Mouse (Mus musculus): ENCODE data around the gene Bckdhb. TPM values are rescaled to one million over a fixed set of nuclear protein-coding genes. Genes with fewer than 3 reads are reported as not detected.
"Not testable (repeated sequence)": the region's sequence is repeated elsewhere in the genome, so short reads cannot be mapped to it uniquely, and the experiment has no call there.

Gene Bckdhb
- polyA plus RNA-seq, 1 experiment from 2014 or later = 62.1 TPM

DNA sequence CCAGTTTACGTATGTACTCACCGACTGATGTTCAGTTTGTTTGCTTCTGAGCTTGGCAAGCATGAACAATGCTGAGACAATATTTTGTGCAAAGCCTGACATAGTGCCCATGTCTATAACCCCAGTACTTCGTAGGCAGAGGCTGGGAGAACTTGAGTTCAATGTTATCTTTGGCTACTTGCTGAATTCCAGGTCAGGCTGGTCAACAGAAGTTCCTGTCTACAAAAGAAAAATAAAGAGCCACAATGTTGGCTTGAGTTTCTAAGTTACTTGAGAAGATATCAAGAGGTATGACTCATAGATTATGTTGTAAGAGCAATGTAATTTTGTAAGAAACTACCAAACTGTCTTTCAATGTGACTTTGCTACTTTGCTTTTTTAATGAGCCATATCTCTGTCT lies 2.9 kb upstream of the Bckdhb start:
- Histone ChIP-seq H3K36me3 (no peaks in the 10 kb centered on the region), H3K9me3 (no peaks in the 10 kb centered on the region), H3K9ac (replicated peaks) (no peak overlapping the region), H3K4me1 (replicated peaks) (peaks cover 5% of the 10 kb centered on the region), H3K4me2 (no peak overlapping the region), H3K27ac (no peak overlapping the region), H3K27me3 (no peaks in the 10 kb centered on the region), H3K4me3 (replicated peaks) (no peak overlapping the region)
- WGBS = 79% methylated on average over 3 of the region's 3 CpGs
- ATAC-seq (ENCODE audit: insufficient number of reproducible peaks, insufficient read depth, low FRiP score, low TSS enrichment, low read depth) = no peak

- Histone ChIP-seq H3K4me1 (replicated peaks) (peaks cover 5% of the 10 kb centered on the region), H3K36me3 (no peaks in the 10 kb centered on the region), H3K9me3 (no peaks in the 10 kb centered on the region), H3K27me3 (no peaks in the 10 kb centered on the region), H3K9ac (replicated peaks) (no peak overlapping the region), H3K4me2 (peak overlapping the region; percentile 68), H3K27ac (no peak overlapping the region), H3K4me3 (replicated peaks) (peak overlapping the region; percentile 67)
- 90% methylated on average over 5 of the region's 5 CpGs for WGBS
- no peak for ATAC-seq (ENCODE audit: insufficient number of reproducible peaks, insufficient read depth, low FRiP score, low TSS enrichment, low read depth)
Measured at GRCm38 (mm10) chr9:83924356-83924755, 589 bp upstream of the Bckdhb start.

GRCm38 (mm10) chr9:83925688-83926041 lies 720 bp downstream of the Bckdhb start:
- no peaks in the 10 kb centered on the region for H3K36me3 ChIP-seq
- H3K4me3 ChIP-seq (replicated peaks) = peak overlapping the region; percentile 67
- H3K27ac ChIP-seq = no peak overlapping the region
- no peaks in the 10 kb centered on the region for H3K9me3 ChIP-seq
- H3K4me2 ChIP-seq = peak overlapping the region; percentile 68
- H3K27me3 ChIP-seq = no peaks in the 10 kb centered on the region
- ATAC-seq (ENCODE audit: insufficient number of reproducible peaks, insufficient read depth, low FRiP score, low TSS enrichment, low read depth) = no peak
- WGBS = 66% methylated on average over 4 of the region's 4 CpGs
- peaks cover 5% of the 10 kb centered on the region for H3K4me1 ChIP-seq (replicated peaks)
- H3K9ac ChIP-seq (replicated peaks) = peak overlapping the region; percentile 71; the same call in 1 of the 2 replicates

- Histone ChIP-seq H3K4me2 (no peak overlapping the region), H3K9ac (replicated peaks) (no peak overlapping the region), H3K9me3 (no peaks in the 10 kb centered on the region), H3K27me3 (no peaks in the 10 kb centered on the region), H3K4me1 (replicated peaks) (peaks cover 5% of the 10 kb centered on the region), H3K36me3 (no peaks in the 10 kb centered on the region), H3K4me3 (replicated peaks) (no peak overlapping the region), H3K27ac (no peak overlapping the region)
- no peak for ATAC-seq (ENCODE audit: insufficient number of reproducible peaks, insufficient read depth, low FRiP score, low TSS enrichment, low read depth)
- WGBS = 89% methylated on average over 5 of the region's 5 CpGs
Measured at GRCm38 (mm10) chr9:83926302-83926701, 1.4 kb downstream of the Bckdhb start.

DNA sequence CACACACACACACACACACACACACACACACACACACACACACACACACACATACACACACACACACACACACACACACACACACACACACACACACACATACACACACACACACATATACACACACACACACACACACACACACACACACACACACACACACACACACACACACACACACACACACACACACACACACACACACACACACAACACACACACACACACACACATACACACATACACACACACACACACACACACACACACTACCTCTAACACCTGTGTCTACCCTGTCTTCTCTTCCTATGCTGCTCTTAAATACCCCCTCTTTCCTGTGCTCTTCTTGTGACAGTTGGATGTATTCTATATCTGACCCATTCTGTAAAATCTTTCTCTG lies 14.6 kb downstream of the Bckdhb start:
- not testable (repeated sequence) for ATAC-seq (ENCODE audit: insufficient number of reproducible peaks, insufficient read depth, low FRiP score, low TSS enrichment, low read depth); H3K27me3 ChIP-seq; H3K36me3 ChIP-seq; H3K27ac ChIP-seq; H3K9me3 ChIP-seq; H3K4me2 ChIP-seq; H3K4me3 ChIP-seq (replicated peaks); H3K9ac ChIP-seq (replicated peaks)
- peaks cover 10% of the 10 kb centered on the region; the same call in 1 of the 2 replicates for H3K4me1 ChIP-seq (replicated peaks)

DNA sequence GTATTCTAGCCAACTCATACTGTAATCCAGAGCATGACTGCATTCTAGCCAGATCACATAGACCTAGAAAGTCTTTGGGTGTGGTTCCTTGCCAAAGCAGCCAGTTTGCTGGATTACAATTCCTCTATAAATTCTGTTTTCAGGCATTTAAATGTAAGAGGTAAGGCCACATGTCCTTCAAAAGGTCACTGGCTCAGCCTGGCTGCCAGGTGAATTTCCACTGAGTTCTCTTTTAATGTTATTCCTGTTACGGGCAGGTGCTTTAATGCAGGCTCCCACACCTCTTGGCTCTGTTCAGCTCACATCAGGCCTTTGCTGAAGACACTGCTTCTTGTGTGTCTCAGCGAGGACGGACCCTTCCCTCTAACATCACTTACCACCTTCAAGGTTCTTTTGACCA lies 15.1 kb downstream of the Bckdhb start:
- peaks cover 10% of the 10 kb centered on the region; the same call in 1 of the 2 replicates for H3K4me1 ChIP-seq (replicated peaks)
- H3K27ac ChIP-seq = no peak overlapping the region
- no peak overlapping the region for H3K4me2 ChIP-seq
- no peaks in the 10 kb centered on the region for H3K36me3 ChIP-seq
- H3K27me3 ChIP-seq = no peaks in the 10 kb centered on the region
- no peak overlapping the region for H3K4me3 ChIP-seq (replicated peaks)
- no peak overlapping the region for H3K9ac ChIP-seq (replicated peaks)
- H3K9me3 ChIP-seq = peaks cover 9% of the 10 kb centered on the region; the same call in 1 of the 2 replicates
- WGBS = 88% methylated on average over 3 of the region's 3 CpGs
- ATAC-seq (ENCODE audit: insufficient number of reproducible peaks, insufficient read depth, low FRiP score, low TSS enrichment, low read depth) = no peak

DNA sequence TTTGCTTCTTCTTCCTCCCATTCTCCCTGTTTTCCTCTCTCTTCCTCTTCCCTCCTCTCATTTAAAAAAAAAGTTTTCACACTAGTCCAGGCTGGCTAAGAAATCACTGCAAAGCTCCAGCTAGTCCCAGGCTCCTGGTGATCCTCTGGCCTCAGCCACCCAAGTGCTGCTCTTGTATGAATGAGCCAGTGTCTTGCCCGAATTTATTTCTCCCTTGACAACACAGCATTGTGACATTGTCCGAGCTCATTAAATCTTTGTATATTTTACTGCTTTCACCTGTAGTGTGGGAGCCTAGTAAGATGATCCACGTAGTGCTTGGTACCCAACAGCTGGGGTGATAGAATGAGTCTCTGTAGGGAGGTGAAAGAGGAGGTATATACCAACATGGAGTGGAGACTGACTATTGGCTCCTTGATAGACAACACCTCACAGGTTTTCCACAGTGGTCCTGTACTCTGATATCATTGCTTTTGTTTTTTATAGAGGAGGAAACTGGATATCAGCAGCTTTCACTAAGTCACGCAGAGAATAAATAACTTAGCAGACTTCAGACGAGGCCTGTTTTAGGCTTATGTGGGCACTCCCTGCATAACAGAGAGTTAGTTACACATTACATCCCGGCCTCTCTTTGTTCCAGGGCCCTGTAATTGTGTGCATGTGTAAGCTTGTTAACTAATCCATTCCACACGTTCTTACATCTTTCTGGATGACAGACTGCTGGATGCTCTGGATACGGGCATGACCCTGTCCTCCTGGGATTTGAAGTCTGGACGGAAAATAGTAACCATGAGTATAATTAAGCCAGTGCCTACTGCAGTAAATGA lies 15.8 kb downstream of the Bckdhb start:
- Histone ChIP-seq H3K4me2 (no peak overlapping the region), H3K27me3 (no peaks in the 10 kb centered on the region), H3K9ac (replicated peaks) (no peak overlapping the region), H3K9me3 (peaks cover 9% of the 10 kb centered on the region; the same call in 1 of the 2 replicates), H3K27ac (peak overlapping the region; percentile 56), H3K36me3 (no peaks in the 10 kb centered on the region), H3K4me3 (replicated peaks) (no peak overlapping the region), H3K4me1 (replicated peaks) (peaks cover 10% of the 10 kb centered on the region; the same call in 1 of the 2 replicates)
- WGBS = 38% methylated on average over 9 of the region's 9 CpGs
- peak; percentile 78 for ATAC-seq (ENCODE audit: insufficient number of reproducible peaks, insufficient read depth, low FRiP score, low TSS enrichment, low read depth)

DNA sequence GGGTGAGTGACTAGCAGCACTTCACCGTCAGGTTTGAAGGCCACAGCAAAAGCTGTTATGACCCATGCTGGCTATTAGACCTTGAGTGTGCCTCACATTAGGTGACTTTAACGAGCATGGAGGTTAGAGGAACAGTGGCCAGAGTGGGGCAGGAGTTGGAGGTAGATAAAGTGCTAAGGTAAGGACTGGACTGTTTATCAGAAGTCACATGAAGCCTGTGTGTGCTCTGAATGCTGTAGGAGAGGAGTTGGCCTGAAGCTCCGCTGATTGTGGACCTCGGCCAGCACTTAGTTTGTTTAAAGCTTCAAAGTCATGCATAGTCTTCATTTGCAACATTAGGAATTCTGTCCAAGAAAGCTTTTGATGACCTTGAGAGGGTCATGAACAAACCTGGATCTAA lies 26.4 kb downstream of the Bckdhb start:
- no peaks in the 10 kb centered on the region for H3K27me3 ChIP-seq
- H3K27ac ChIP-seq = no peak overlapping the region
- H3K4me3 ChIP-seq (replicated peaks) = no peak overlapping the region
- no peak for ATAC-seq (ENCODE audit: insufficient number of reproducible peaks, insufficient read depth, low FRiP score, low TSS enrichment, low read depth)
- no peaks in the 10 kb centered on the region for H3K4me1 ChIP-seq (replicated peaks)
- 85% methylated on average over 4 of the region's 4 CpGs for WGBS
- H3K36me3 ChIP-seq = peaks cover 8% of the 10 kb centered on the region; the same call in 1 of the 2 replicates
- no peak overlapping the region for H3K9ac ChIP-seq (replicated peaks)
- H3K4me2 ChIP-seq = no peak overlapping the region
- no peaks in the 10 kb centered on the region for H3K9me3 ChIP-seq

- Histone ChIP-seq H3K4me3 (replicated peaks) (no peak overlapping the region), H3K9me3 (peaks cover 8% of the 10 kb centered on the region; the same call in 1 of the 2 replicates), H3K9ac (replicated peaks) (no peak overlapping the region), H3K4me1 (replicated peaks) (no peaks in the 10 kb centered on the region), H3K27ac (no peak overlapping the region), H3K27me3 (no peaks in the 10 kb centered on the region), H3K36me3 (peaks cover 8% of the 10 kb centered on the region; the same call in 1 of the 2 replicates), H3K4me2 (no peak overlapping the region)
- ATAC-seq (ENCODE audit: insufficient number of reproducible peaks, insufficient read depth, low FRiP score, low TSS enrichment, low read depth) = peak; percentile 79; the same call in 1 of the 2 replicates
- 55% methylated on average over 15 of the region's 15 CpGs for WGBS
Measured at GRCm38 (mm10) chr9:83956632-83957314, 31.8 kb downstream of the Bckdhb start.

GRCm38 (mm10) chr9:83962098-83963086 lies 37.4 kb downstream of the Bckdhb start:
- H3K27ac ChIP-seq = no peak overlapping the region
- ATAC-seq (ENCODE audit: insufficient number of reproducible peaks, insufficient read depth, low FRiP score, low TSS enrichment, low read depth) = no peak; the same call in 1 of the 2 replicates
- H3K4me1 ChIP-seq (replicated peaks) = peaks cover 3% of the 10 kb centered on the region; the same call in 1 of the 2 replicates
- no peak overlapping the region for H3K4me3 ChIP-seq (replicated peaks)
- no peak overlapping the region for H3K4me2 ChIP-seq
- no peak overlapping the region for H3K9ac ChIP-seq (replicated peaks)
- whole genome bisulfite sequencing = 78% methylated on average over 10 of the region's 10 CpGs
- H3K9me3 ChIP-seq = peaks cover 8% of the 10 kb centered on the region; the same call in 1 of the 2 replicates
- H3K27me3 ChIP-seq = no peaks in the 10 kb centered on the region
- no peaks in the 10 kb centered on the region for H3K36me3 ChIP-seq
